In genomic region chr9:40141544-40141943, GRCm38 (mm10) we compare ENCODE assay signal across 41 mouse cellular contexts. TPM values are rescaled to one million over a fixed set of nuclear protein-coding genes. Genes with fewer than 3 reads are reported as not detected.
"Had no signal": no experiment of that assay in that cellular context is flagged by ENCODE, and none has a peak within 500 bp of the region (broad histone marks: within the 10 kb centered on the region; RNA-seq: fewer than 3 reads in every experiment).

No protein-coding gene starts in this region.

- H3K4me1 ChIP-seq: heart, embryonic 13.5 days; heart, embryonic 15.5 days; hindbrain, embryonic 15.5 days; kidney, embryonic 15.5 days; limb, embryonic 13.5 days; limb, embryonic 15.5 days; liver, embryonic 12.5 days had no signal

- H3K4me2 ChIP-seq: heart, embryonic 11.5 days; heart, embryonic 13.5 days; heart, embryonic 15.5 days; hindbrain, embryonic 15.5 days; kidney, embryonic 15.5 days; limb, embryonic 13.5 days; limb, embryonic 15.5 days; liver, embryonic 12.5 days had no signal

- H3K27ac ChIP-seq: heart, adult 2 months; heart, embryonic 13.5 days; heart, embryonic 15.5 days; hindbrain, embryonic 15.5 days; kidney, embryonic 15.5 days; kidney, postnatal 0 days; limb, embryonic 13.5 days; limb, embryonic 15.5 days; liver, embryonic 12.5 days had no signal

- H3K36me3 ChIP-seq: heart, embryonic 13.5 days; heart, embryonic 15.5 days; hindbrain, embryonic 15.5 days; kidney, embryonic 15.5 days; limb, embryonic 13.5 days; limb, embryonic 15.5 days; liver, embryonic 12.5 days had no signal

- H3K4me3 ChIP-seq: heart, adult 2 months; heart, embryonic 13.5 days; heart, embryonic 15.5 days; hindbrain, embryonic 15.5 days; kidney, embryonic 15.5 days; limb, embryonic 13.5 days; limb, embryonic 15.5 days; liver, embryonic 12.5 days had no signal

- H3K27me3 ChIP-seq: heart, embryonic 13.5 days; heart, embryonic 15.5 days; hindbrain, embryonic 15.5 days; kidney, embryonic 15.5 days; limb, embryonic 13.5 days; limb, embryonic 15.5 days; liver, embryonic 12.5 days had no signal

- DNase-seq: forebrain, postnatal 0 days; gastrocnemius, postnatal 14 days; gastrocnemius, postnatal 36 days; heart, adult 11 months; heart, adult 2 months; heart, postnatal 14 days; heart, postnatal 36 days; kidney, adult 11 months; kidney, adult 2 months; kidney, adult 9 months; kidney, postnatal 14 days; kidney, postnatal 36 days; layer of hippocampus, adult 9-11 months; layer of hippocampus, postnatal 36 days; left cerebral cortex, postnatal 4 days had no signal

- H3K9ac ChIP-seq: forebrain, postnatal 0 days; heart, embryonic 13.5 days; heart, embryonic 15.5 days; hindbrain, embryonic 15.5 days; kidney, embryonic 15.5 days; limb, embryonic 13.5 days; limb, embryonic 15.5 days; liver, embryonic 12.5 days had no signal

- H3K9me3 ChIP-seq: heart, embryonic 13.5 days; heart, embryonic 15.5 days; hindbrain, embryonic 15.5 days; kidney, embryonic 15.5 days; limb, embryonic 13.5 days; limb, embryonic 15.5 days; liver, embryonic 12.5 days had no signal

- ATAC-seq: forebrain, postnatal 0 days; intestine, embryonic 16.5 days; liver, embryonic 12.5 days had no signal

RNA-seq across cellular contexts. Expression of gene Tmem225, which starts 6.4 kb away (rescaled TPM):
- total RNA-seq: forebrain, postnatal 0 days; gastrocnemius, adult 18-20 months; gastrocnemius, adult 8-10 months; gastrocnemius, postnatal 14 days; gastrocnemius, postnatal 36 days; heart, adult 2 months; heart, postnatal 14 days; heart, postnatal 36 days; hematopoietic stem cell, adult 5-6 weeks; layer of hippocampus, adult 18-20 months; layer of hippocampus, adult 8-10 months; layer of hippocampus, postnatal 14 days; layer of hippocampus, postnatal 36 days; left cerebral cortex, adult 18-20 months; left cerebral cortex, adult 8-10 months; left cerebral cortex, postnatal 10 days; left cerebral cortex, postnatal 25 days; left cerebral cortex, postnatal 4 days; liver, adult 2 months had no signal
- polyA plus RNA-seq: forebrain, postnatal 0 days; gonadal fat pad, adult 2 months; heart, adult 2 months; heart, embryonic 11.5 days; heart, embryonic 13.5 days; heart, embryonic 15.5 days; heart, postnatal 0 days; hindbrain, embryonic 15.5 days; intestine, embryonic 14.5 days; intestine, embryonic 16.5 days; kidney, adult 2 months; kidney, embryonic 15.5 days; kidney, postnatal 0 days; large intestine, adult 2 months; limb, embryonic 11.5 days; limb, embryonic 13.5 days; limb, embryonic 15.5 days; liver, adult 2 months; liver, embryonic 12.5 days had no signal

RNA-seq across cellular contexts. Expression of gene Olfr985, which starts 11.6 kb away (rescaled TPM):
- total RNA-seq: forebrain, postnatal 0 days; gastrocnemius, adult 18-20 months; gastrocnemius, adult 8-10 months; gastrocnemius, postnatal 14 days; gastrocnemius, postnatal 36 days; heart, adult 2 months; heart, postnatal 14 days; heart, postnatal 36 days; hematopoietic stem cell, adult 5-6 weeks; layer of hippocampus, adult 18-20 months; layer of hippocampus, adult 8-10 months; layer of hippocampus, postnatal 14 days; layer of hippocampus, postnatal 36 days; left cerebral cortex, adult 18-20 months; left cerebral cortex, adult 8-10 months; left cerebral cortex, postnatal 10 days; left cerebral cortex, postnatal 25 days; left cerebral cortex, postnatal 4 days; liver, adult 2 months had no signal
- polyA plus RNA-seq: forebrain, postnatal 0 days; gonadal fat pad, adult 2 months; heart, adult 2 months; heart, embryonic 11.5 days; heart, embryonic 13.5 days; heart, embryonic 15.5 days; heart, postnatal 0 days; hindbrain, embryonic 15.5 days; intestine, embryonic 14.5 days; intestine, embryonic 16.5 days; kidney, adult 2 months; kidney, embryonic 15.5 days; kidney, postnatal 0 days; large intestine, adult 2 months; limb, embryonic 11.5 days; limb, embryonic 13.5 days; limb, embryonic 15.5 days; liver, adult 2 months; liver, embryonic 12.5 days had no signal

RNA-seq across cellular contexts. Expression of gene Olfr984, which starts 27.5 kb away (rescaled TPM):
- total RNA-seq: forebrain, postnatal 0 days; gastrocnemius, adult 18-20 months; gastrocnemius, adult 8-10 months; gastrocnemius, postnatal 14 days; gastrocnemius, postnatal 36 days; heart, adult 2 months; heart, postnatal 14 days; heart, postnatal 36 days; hematopoietic stem cell, adult 5-6 weeks; layer of hippocampus, adult 18-20 months; layer of hippocampus, postnatal 36 days; left cerebral cortex, adult 18-20 months; left cerebral cortex, adult 8-10 months; left cerebral cortex, postnatal 10 days; left cerebral cortex, postnatal 25 days; left cerebral cortex, postnatal 4 days; liver, adult 2 months had no signal
- polyA plus RNA-seq: forebrain, postnatal 0 days; gonadal fat pad, adult 2 months; heart, adult 2 months; heart, embryonic 11.5 days; heart, embryonic 13.5 days; heart, embryonic 15.5 days; heart, postnatal 0 days; hindbrain, embryonic 15.5 days; intestine, embryonic 14.5 days; intestine, embryonic 16.5 days; kidney, adult 2 months; kidney, embryonic 15.5 days; kidney, postnatal 0 days; large intestine, adult 2 months; limb, embryonic 11.5 days; limb, embryonic 13.5 days; limb, embryonic 15.5 days; liver, adult 2 months; liver, embryonic 12.5 days had no signal

RNA-seq across cellular contexts. Expression of gene Olfr986, which starts 39.2 kb away (rescaled TPM):
- total RNA-seq: forebrain, postnatal 0 days; gastrocnemius, adult 18-20 months; gastrocnemius, adult 8-10 months; gastrocnemius, postnatal 14 days; gastrocnemius, postnatal 36 days; heart, adult 2 months; heart, postnatal 14 days; heart, postnatal 36 days; hematopoietic stem cell, adult 5-6 weeks; layer of hippocampus, postnatal 36 days; left cerebral cortex, adult 18-20 months; left cerebral cortex, adult 8-10 months; left cerebral cortex, postnatal 10 days; left cerebral cortex, postnatal 25 days; left cerebral cortex, postnatal 4 days had no signal
- polyA plus RNA-seq: forebrain, postnatal 0 days; gonadal fat pad, adult 2 months; heart, adult 2 months; heart, embryonic 15.5 days; heart, postnatal 0 days; hindbrain, embryonic 15.5 days; intestine, embryonic 14.5 days; intestine, embryonic 16.5 days; kidney, adult 2 months; kidney, embryonic 15.5 days; kidney, postnatal 0 days; large intestine, adult 2 months; limb, embryonic 11.5 days; limb, embryonic 15.5 days; liver, adult 2 months; liver, embryonic 12.5 days had no signal

RNA-seq across cellular contexts. Expression of gene Olfr983, which starts 48.1 kb away (rescaled TPM):
- total RNA-seq: forebrain, postnatal 0 days; gastrocnemius, adult 18-20 months; gastrocnemius, adult 8-10 months; gastrocnemius, postnatal 14 days; gastrocnemius, postnatal 36 days; heart, adult 2 months; heart, postnatal 14 days; heart, postnatal 36 days; hematopoietic stem cell, adult 5-6 weeks; layer of hippocampus, adult 18-20 months; layer of hippocampus, adult 8-10 months; layer of hippocampus, postnatal 14 days; layer of hippocampus, postnatal 36 days; left cerebral cortex, adult 18-20 months; left cerebral cortex, adult 8-10 months; left cerebral cortex, postnatal 10 days; left cerebral cortex, postnatal 25 days; left cerebral cortex, postnatal 4 days; liver, adult 2 months had no signal
- polyA plus RNA-seq: forebrain, postnatal 0 days; gonadal fat pad, adult 2 months; heart, adult 2 months; heart, embryonic 11.5 days; heart, embryonic 13.5 days; heart, embryonic 15.5 days; heart, postnatal 0 days; hindbrain, embryonic 15.5 days; intestine, embryonic 14.5 days; intestine, embryonic 16.5 days; kidney, adult 2 months; kidney, embryonic 15.5 days; kidney, postnatal 0 days; large intestine, adult 2 months; limb, embryonic 11.5 days; limb, embryonic 13.5 days; limb, embryonic 15.5 days; liver, adult 2 months; liver, embryonic 12.5 days had no signal
